Mouse (Mus musculus) spleen, adult 2 months (tissue): Measurements from ENCODE around the gene Antxr2.

ENCODE experiments used
- CTCF ChIP-seq: fragments of 200-500 bp; IDR thresholded peaks from 2 replicates; pipeline ENCODE4 v1.5.1; 2011; ENCODE audit warnings: mild to moderate bottlenecking, inconsistent platforms; ENCODE audit not compliant: insufficient read depth, insufficient read length, insufficient replicate concordance; ENCODE audit errors: extremely low read depth
- POLR2A ChIP-seq: fragments of 200-500 bp; IDR thresholded peaks from 2 replicates; pipeline ENCODE4 v1.6.1; 2011; ENCODE audit warnings: low read depth, low read length, inconsistent platforms

DNA sequence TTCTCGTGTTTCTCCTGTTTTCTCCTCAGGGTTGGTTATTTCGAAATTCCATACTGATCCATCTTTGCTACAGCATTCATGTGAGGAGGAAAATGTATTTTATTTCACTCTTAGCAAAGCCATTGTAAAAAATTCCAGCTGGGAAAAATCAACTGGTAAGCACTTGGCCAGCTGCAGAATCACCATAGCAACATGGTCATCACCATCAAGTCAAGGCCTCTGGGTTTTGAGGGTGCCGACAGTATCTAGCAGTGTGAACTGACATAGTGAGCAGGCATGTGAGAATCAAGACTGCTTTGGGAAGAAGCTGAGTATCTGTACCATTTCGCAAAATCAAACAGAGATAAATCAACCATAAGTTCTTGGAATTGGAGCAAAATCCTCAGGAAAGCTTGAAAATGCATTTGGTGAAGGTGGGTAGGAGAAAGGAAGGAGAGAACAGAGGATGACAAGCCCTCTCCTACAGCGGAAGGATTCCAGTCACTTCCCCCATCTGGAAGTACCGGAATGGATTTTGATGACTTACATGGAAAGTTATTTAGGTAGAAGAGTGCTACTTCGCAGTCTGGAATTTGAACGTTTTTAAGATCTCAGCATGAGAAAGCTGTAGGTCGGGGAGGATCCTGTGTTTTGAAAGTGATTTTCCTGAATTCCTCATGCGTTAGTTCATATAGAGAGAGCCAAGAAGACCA lies 183.5 kb downstream of the Antxr2 start:
- TF ChIP-seq POLR2A (no peak), CTCF (no peak)
